30 mouse cellular contexts compared by ENCODE assay signal in genomic region chr17:79243426-79243825, GRCm38 (mm10).
"Had no signal": no experiment of that assay in that cellular context is flagged by ENCODE, and none has a peak within 500 bp of the region (broad histone marks: within the 10 kb centered on the region; RNA-seq: fewer than 3 reads in every experiment).

No protein-coding gene starts in this region.

- H3K4me3 ChIP-seq: heart, embryonic 12.5 days; heart, embryonic 13.5 days; heart, embryonic 15.5 days; hindbrain, embryonic 10.5 days; hindbrain, embryonic 12.5 days; hindbrain, embryonic 13.5 days; hindbrain, embryonic 15.5 days; intestine, embryonic 15.5 days; kidney, embryonic 15.5 days; layer of hippocampus, adult 2 months; left cerebral cortex, adult 2 months had no signal

- H3K36me3 ChIP-seq: heart, embryonic 12.5 days; heart, embryonic 13.5 days; heart, embryonic 15.5 days; hindbrain, embryonic 10.5 days; hindbrain, embryonic 12.5 days; hindbrain, embryonic 13.5 days; hindbrain, embryonic 15.5 days; intestine, embryonic 15.5 days; kidney, embryonic 15.5 days had no signal

- H3K27me3 ChIP-seq: heart, embryonic 12.5 days; heart, embryonic 13.5 days; heart, embryonic 15.5 days; hindbrain, embryonic 12.5 days; hindbrain, embryonic 13.5 days; hindbrain, embryonic 15.5 days; intestine, embryonic 15.5 days; kidney, embryonic 15.5 days had no signal

- H3K27ac ChIP-seq: heart, embryonic 13.5 days; heart, embryonic 15.5 days; hindbrain, embryonic 10.5 days; hindbrain, embryonic 12.5 days; hindbrain, embryonic 13.5 days; hindbrain, embryonic 14.5 days; hindbrain, embryonic 15.5 days; hindbrain, postnatal 0 days; intestine, embryonic 15.5 days; kidney, embryonic 15.5 days; kidney, postnatal 0 days; layer of hippocampus, adult 2 months; left cerebral cortex, adult 2 months had no signal

- H3K4me1 ChIP-seq: heart, embryonic 12.5 days; heart, embryonic 13.5 days; heart, embryonic 15.5 days; hindbrain, embryonic 10.5 days; hindbrain, embryonic 12.5 days; intestine, embryonic 15.5 days; kidney, embryonic 15.5 days had no signal

- H3K9me3 ChIP-seq: heart, embryonic 15.5 days; hindbrain, embryonic 15.5 days; intestine, embryonic 15.5 days; kidney, embryonic 15.5 days had no signal

- DNase-seq: heart, postnatal 10 days; heart, postnatal 14 days; heart, postnatal 36 days; heart, postnatal 4 days; kidney, adult 11 months; kidney, adult 18-20 months; kidney, adult 2 months; kidney, adult 8-10 months; kidney, adult 9 months; kidney, postnatal 10 days; kidney, postnatal 14 days; kidney, postnatal 25 days; kidney, postnatal 36 days; kidney, postnatal 4 days; layer of hippocampus, adult 9-11 months; layer of hippocampus, postnatal 36 days had no signal
